Mouse (Mus musculus): ENCODE measurements around the gene Kti12.

GRCm38 (mm10) chr4:108890876-108891275 lies 43.3 kb downstream of the Kti12 start:
- TF ChIP-seq MAFK (IDR thresholded peaks at IDR 0.05; ENCODE audit: insufficient replicate concordance, low read length) (no peak), MAZ (IDR thresholded peaks at IDR 0.05; ENCODE audit: low read depth, low read length) (no peak), CTCF (conservative IDR thresholded peaks at IDR 0.05 in 1 of 2, IDR thresholded peaks at IDR 0.05 in 1 of 2; ENCODE audit: low read depth in 2 of 2, low read length in 2 of 2) (no peak)

Data from CH12.LX (cell line).